Mouse (Mus musculus) forebrain, embryonic 15.5 days (tissue): ENCODE measurements at regions not wholly inside any gene's neighbourhood (a gene's known extent, or its start where the extent isn't known, plus 50 kb on each side); places are given as distances from the start of the nearest gene placed in this dataset.

Experiments used
- ATAC-seq: fragments of 200-750 bp; cut with Nextera tagmentation; replicated peaks from 2 replicates; pipeline ENCODE4 v1.8.0; 2017; ENCODE audit warnings: mild to moderate bottlenecking, moderate TSS enrichment, moderate library complexity
- H3K27ac ChIP-seq: fragments of 300-500 bp; sonication (generic); replicated peaks from 2 replicates; pipeline ENCODE4 v1.5.1; 2015; ENCODE audit warnings: mild to moderate bottlenecking, inconsistent platforms
- H3K27me3 ChIP-seq: fragments of 300-500 bp; sonication (generic); 2 replicates; pipeline ENCODE4 v1.6.1; 2015; ENCODE audit warnings: inconsistent platforms
- H3K36me3 ChIP-seq: fragments of 300-500 bp; sonication (generic); 2 replicates; pipeline ENCODE4 v1.6.1; 2015; ENCODE audit warnings: mild to moderate bottlenecking, inconsistent platforms
- H3K4me1 ChIP-seq: fragments of 300-500 bp; sonication (generic); 2 replicates; pipeline ENCODE4 v1.6.1; 2015; ENCODE audit warnings: inconsistent platforms
- H3K4me2 ChIP-seq: fragments of 300-500 bp; sonication (generic); replicated peaks from 2 replicates; pipeline ENCODE4 v1.6.1; 2015; ENCODE audit warnings: mild to moderate bottlenecking, inconsistent platforms
- H3K4me3 ChIP-seq: fragments of 300-500 bp; sonication (generic); 2 replicates; pipeline ENCODE4 v1.5.1; 2015; ENCODE audit warnings: mild to moderate bottlenecking, inconsistent platforms
- H3K9ac ChIP-seq: fragments of 300-500 bp; sonication (generic); replicated peaks from 2 replicates; pipeline ENCODE4 v1.6.1; 2015; ENCODE audit warnings: mild to moderate bottlenecking, inconsistent platforms
- H3K9me3 ChIP-seq: fragments of 300-500 bp; sonication (generic); 2 replicates; pipeline ENCODE4 v1.6.1; 2016; ENCODE audit warnings: inconsistent platforms
- WGBS: fragments of 180-500 bp; shearing (Covaris S2); methylation state at CpG from one replicate; pipeline ENCODE4 v1.1.7; 2015; ENCODE audit warnings: mixed read lengths; 5-methylcytosine and 5-hydroxymethylcytosine counted together

- no peaks in the 10 kb centered on the region for H3K27me3 ChIP-seq
- H3K4me2 ChIP-seq: no peak overlapping the region
- 0 out of 2 replicates have a peak, but pooled peaks cover 2% of the 10 kb centered on the region for H3K4me1 ChIP-seq
- 94% methylated on average over 2 of the region's 2 CpGs for WGBS
- H3K9ac ChIP-seq: no peak overlapping the region
- no peak for ATAC-seq
- no peak overlapping the region for H3K27ac ChIP-seq
- H3K36me3 ChIP-seq: no peaks in the 10 kb centered on the region
- H3K4me3 ChIP-seq: no peak overlapping the region
- no peaks in the 10 kb centered on the region for H3K9me3 ChIP-seq
Measured at GRCm38 (mm10) chr1:169224431-169224830, 306.8 kb downstream of the Nuf2 start.

DNA sequence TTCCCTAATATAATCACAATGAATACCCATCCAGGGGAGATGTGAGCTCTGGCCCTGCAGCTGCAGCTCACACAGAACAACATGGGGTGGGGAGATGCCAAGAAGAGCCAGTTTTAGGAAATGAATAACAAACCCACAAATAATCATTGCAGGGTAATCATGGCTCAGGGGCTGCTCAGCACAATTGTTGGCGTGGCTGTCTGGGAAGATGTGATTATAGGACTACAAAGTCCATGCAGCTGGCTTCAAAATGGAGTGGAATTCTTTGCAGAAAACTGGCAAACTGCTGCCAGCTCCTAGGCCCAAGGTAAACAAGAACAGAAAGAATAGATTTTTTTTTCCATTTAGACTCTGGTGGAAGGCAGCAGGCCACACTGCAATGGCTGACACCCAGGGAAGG, 343.6 kb downstream of the Nuf2 start:
- peak; percentile 89 for ATAC-seq
- Histone ChIP-seq H3K4me1 (peaks cover 8% of the 10 kb centered on the region; the same call in 1 of the 2 replicates), H3K27me3 (no peaks in the 10 kb centered on the region), H3K9me3 (no peaks in the 10 kb centered on the region), H3K9ac (no peak overlapping the region), H3K4me3 (no peak overlapping the region), H3K4me2 (no peak overlapping the region), H3K27ac (peak overlapping the region; percentile 46; the same call in 1 of the 2 replicates), H3K36me3 (no peaks in the 10 kb centered on the region)
- 17% methylated on average over 1 of the region's 1 CpGs for WGBS

GRCm38 (mm10) chr1:169170405-169170804, 360.9 kb downstream of the Nuf2 start:
- Histone ChIP-seq H3K36me3 (no peaks in the 10 kb centered on the region), H3K4me2 (no peak overlapping the region), H3K9me3 (no peaks in the 10 kb centered on the region), H3K27ac (no peak overlapping the region), H3K4me3 (no peak overlapping the region), H3K27me3 (no peaks in the 10 kb centered on the region), H3K4me1 (no peaks in the 10 kb centered on the region), H3K9ac (no peak overlapping the region)
- WGBS: 88% methylated on average over 2 of the region's 2 CpGs
- ATAC-seq: no peak

DNA sequence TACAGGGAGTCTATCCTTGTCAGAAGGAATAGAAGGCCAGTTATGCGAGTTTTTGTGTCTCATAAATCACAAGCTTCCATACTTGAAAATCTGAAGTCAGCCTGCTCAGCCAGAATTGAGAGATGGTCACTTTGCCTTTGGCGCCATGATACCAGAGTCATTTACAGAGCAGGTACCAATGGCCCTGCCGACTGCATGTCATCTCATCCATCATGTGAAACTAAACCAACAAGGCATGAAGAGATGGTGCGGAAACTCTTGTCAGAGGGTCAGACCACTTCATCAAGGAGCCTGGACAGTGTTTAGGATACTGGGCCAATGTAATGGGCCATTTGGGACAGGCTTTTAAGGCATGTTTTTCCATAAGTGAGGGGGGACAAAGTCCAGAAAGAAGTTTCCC, 363.2 kb downstream of the Nuf2 start:
- no peak overlapping the region for H3K4me2 ChIP-seq
- no peaks in the 10 kb centered on the region for H3K27me3 ChIP-seq
- H3K9ac ChIP-seq: no peak overlapping the region
- no peak for ATAC-seq
- 95% methylated on average over 4 of the region's 4 CpGs for WGBS
- no peaks in the 10 kb centered on the region for H3K9me3 ChIP-seq
- H3K4me1 ChIP-seq: no peaks in the 10 kb centered on the region
- H3K4me3 ChIP-seq: no peak overlapping the region
- H3K27ac ChIP-seq: no peak overlapping the region
- no peaks in the 10 kb centered on the region for H3K36me3 ChIP-seq

DNA sequence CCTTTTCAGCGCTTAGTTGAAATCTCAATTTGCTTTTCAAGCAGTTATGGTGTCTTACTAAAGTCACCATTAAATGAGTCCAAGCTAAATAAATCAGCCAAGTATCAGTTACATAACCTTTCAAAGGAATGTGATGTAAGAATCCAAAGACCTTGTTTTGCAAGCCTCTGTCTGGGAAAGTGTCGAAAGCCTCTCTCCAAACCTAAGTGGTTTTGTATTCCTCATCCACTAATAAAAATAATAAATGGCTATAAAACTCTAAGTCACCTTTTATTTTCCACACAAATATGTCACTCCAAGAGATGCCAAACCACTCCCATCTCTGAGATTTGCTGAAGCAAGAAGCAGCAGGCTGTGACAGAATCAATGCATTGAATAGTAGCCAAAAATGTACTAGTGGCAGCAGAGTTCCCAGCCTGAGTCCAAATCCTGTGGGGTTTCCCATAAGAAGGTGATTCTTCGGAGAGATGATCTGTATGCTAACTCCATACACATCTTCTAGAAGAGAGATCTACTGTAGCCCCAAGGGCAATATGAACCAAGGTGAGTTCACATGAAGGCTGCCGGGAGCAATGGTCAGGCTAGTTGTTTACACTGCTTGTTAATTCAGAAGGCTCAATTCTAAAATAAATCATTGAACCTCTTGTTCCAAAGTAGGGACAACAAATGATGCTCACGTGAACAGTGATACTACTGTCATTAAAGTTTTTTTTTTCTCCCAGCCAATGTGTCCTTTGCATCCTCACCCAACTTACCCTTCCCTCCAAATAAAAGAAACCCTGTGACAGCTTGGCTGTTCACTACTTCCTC, 365.0 kb downstream of the Nuf2 start:
- no peak for ATAC-seq
- Histone ChIP-seq H3K27ac (no peak overlapping the region), H3K9me3 (no peaks in the 10 kb centered on the region), H3K4me1 (no peaks in the 10 kb centered on the region), H3K9ac (no peak overlapping the region), H3K27me3 (no peaks in the 10 kb centered on the region), H3K36me3 (no peaks in the 10 kb centered on the region), H3K4me2 (no peak overlapping the region), H3K4me3 (no peak overlapping the region)
- 89% methylated on average over 5 of the region's 5 CpGs for WGBS

DNA sequence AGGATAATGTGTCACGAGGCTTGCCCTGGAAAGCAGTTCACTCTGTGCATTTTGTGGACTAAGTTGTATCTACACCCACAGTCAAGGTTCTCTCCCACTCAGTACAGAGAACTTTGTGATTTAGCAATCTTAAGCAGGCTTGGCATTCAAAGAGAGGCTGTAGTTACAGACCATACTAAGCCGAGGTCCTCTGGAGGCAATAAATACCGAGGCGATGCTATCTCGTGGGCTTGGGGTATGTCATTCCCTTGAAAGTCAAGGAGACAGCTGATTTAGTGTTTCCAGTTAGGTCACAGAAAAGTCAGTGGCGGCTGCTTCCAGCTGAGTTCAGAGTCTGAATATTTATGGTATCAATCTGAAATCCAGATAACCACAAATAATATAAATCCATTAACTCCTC, 370.4 kb downstream of the Nuf2 start:
- no peak overlapping the region for H3K27ac ChIP-seq
- WGBS: 92% methylated on average over 6 of the region's 6 CpGs
- no peak for ATAC-seq
- no peak overlapping the region for H3K9ac ChIP-seq
- no peaks in the 10 kb centered on the region for H3K27me3 ChIP-seq
- H3K4me1 ChIP-seq: no peaks in the 10 kb centered on the region
- H3K4me3 ChIP-seq: no peak overlapping the region
- no peak overlapping the region for H3K4me2 ChIP-seq
- H3K9me3 ChIP-seq: no peaks in the 10 kb centered on the region
- no peaks in the 10 kb centered on the region for H3K36me3 ChIP-seq

GRCm38 (mm10) chr1:169160220-169160619, 371.0 kb downstream of the Nuf2 start:
- H3K4me3 ChIP-seq: no peak overlapping the region
- H3K9me3 ChIP-seq: no peaks in the 10 kb centered on the region
- no peak overlapping the region for H3K4me2 ChIP-seq
- no peak overlapping the region for H3K27ac ChIP-seq
- no peak for ATAC-seq
- no peaks in the 10 kb centered on the region for H3K36me3 ChIP-seq
- no peak overlapping the region for H3K9ac ChIP-seq
- H3K27me3 ChIP-seq: no peaks in the 10 kb centered on the region
- 91% methylated on average over 1 of the region's 1 CpGs for WGBS
- H3K4me1 ChIP-seq: no peaks in the 10 kb centered on the region

- Histone ChIP-seq H3K9me3 (no peaks in the 10 kb centered on the region), H3K4me1 (no peaks in the 10 kb centered on the region), H3K27ac (no peak overlapping the region), H3K27me3 (no peaks in the 10 kb centered on the region), H3K4me3 (no peak overlapping the region), H3K36me3 (no peaks in the 10 kb centered on the region), H3K4me2 (no peak overlapping the region), H3K9ac (no peak overlapping the region)
- ATAC-seq: no peak
Measured at GRCm38 (mm10) chr1:169159786-169160185, 371.5 kb downstream of the Nuf2 start.

DNA sequence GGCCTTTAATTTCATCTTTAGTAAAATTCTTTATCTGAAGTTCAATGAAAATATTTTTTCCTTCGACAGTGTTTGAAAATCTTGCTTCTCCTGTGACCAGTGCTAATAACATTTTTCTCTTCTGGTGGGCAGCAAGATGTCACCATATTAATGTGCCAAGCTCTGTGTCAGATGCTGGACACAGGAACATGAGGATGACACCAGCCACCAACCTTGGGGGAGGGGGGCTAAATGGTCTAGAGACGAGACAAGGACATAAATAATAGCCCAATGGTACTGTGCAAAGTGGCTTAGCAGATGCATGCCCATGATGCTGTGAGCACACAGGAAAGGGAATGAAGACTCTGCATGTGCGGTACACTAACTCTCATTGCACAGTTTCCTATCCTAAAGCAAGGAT, 373.8 kb downstream of the Nuf2 start:
- Histone ChIP-seq H3K9me3 (no peaks in the 10 kb centered on the region), H3K27ac (no peak overlapping the region), H3K4me3 (no peak overlapping the region), H3K9ac (no peak overlapping the region), H3K27me3 (no peaks in the 10 kb centered on the region), H3K4me1 (no peaks in the 10 kb centered on the region), H3K36me3 (no peaks in the 10 kb centered on the region), H3K4me2 (no peak overlapping the region)
- WGBS: 88% methylated on average over 3 of the region's 3 CpGs
- no peak for ATAC-seq

DNA sequence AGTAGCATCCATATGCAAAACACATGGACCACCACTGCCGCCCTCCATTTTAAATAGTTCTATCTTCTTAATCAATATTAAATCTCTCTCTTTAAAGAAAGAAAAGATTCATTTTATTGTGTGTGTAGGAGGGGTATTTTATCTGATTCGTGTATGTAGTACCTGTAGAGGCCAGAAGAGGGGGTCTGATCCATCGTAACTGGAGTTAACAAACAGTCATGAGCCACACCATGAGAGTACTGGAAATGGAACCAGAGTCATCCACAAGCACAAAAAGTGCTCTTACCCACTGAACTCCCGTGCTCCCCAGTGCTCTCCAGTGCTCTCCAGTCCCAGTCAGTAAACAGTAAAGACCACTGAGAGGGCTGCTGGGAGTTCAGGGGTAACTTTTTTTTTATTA, 374.4 kb downstream of the Nuf2 start:
- Histone ChIP-seq H3K27ac (peak overlapping the region; percentile 63; the same call in 1 of the 2 replicates), H3K4me2 (no peak overlapping the region), H3K27me3 (no peaks in the 10 kb centered on the region), H3K9ac (no peak overlapping the region), H3K36me3 (no peaks in the 10 kb centered on the region), H3K9me3 (no peaks in the 10 kb centered on the region), H3K4me1 (no peaks in the 10 kb centered on the region), H3K4me3 (no peak overlapping the region)
- ATAC-seq: no peak
- WGBS: 88% methylated on average over 4 of the region's 4 CpGs

DNA sequence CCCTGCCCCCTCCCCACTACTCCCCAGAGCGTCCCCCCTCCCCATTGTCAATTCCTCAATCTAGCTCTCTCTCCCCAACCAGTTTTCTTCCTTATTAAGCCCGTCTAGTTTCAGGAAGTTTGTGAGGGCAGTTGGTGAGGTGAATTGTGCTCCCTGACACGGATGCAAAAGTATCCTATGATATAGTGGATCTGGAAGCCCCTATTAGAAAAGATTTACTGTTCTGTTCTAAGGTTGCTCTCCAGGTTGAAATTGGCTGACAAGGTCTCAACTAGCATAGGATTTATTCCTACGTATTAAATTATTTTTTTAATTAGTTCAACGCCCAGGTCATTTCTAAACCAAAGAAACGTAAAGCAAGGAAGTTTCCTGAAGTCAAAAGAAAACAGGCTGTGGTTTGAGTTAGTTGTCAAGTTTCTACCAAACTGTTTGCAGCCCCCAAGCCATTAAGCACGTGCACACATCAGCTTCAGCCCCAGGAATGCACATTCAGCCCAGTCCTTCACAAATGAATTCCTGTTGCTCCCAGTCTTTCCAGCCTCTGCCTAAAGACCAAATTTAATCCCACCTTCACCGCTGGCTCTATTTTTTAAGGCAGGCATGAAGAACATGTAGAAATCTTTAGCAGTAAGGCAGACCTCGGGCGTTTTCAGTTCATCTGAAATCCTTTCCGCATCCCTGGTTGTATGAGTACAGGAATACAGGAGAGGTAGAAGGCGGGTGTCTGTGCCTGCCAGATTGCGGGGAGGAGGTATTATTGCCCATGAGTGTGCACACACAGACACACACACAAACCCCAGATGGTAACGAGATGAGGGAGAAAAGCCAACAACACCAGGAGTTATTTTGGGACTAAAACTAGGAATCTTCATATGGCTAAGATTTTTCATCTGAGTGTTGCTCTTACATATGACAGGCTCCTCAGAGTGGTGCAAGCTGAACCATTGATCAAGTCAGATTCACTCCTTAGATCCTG, 375.5 kb downstream of the Nuf2 start:
- Histone ChIP-seq H3K9me3 (no peaks in the 10 kb centered on the region), H3K36me3 (no peaks in the 10 kb centered on the region), H3K4me3 (no peak overlapping the region), H3K27ac (peak overlapping the region; percentile 63), H3K27me3 (no peaks in the 10 kb centered on the region), H3K9ac (no peak overlapping the region), H3K4me2 (no peak overlapping the region), H3K4me1 (no peaks in the 10 kb centered on the region)
- ATAC-seq: peak; percentile 82
- WGBS: 68% methylated on average over 14 of the region's 14 CpGs

GRCm38 (mm10) chr1:169142216-169142615, 389.0 kb downstream of the Nuf2 start:
- WGBS: 71% methylated on average over 3 of the region's 3 CpGs
- ATAC-seq: no peak
- Histone ChIP-seq H3K4me2 (no peak overlapping the region), H3K4me1 (0 out of 2 replicates have a peak, but pooled peaks cover 7% of the 10 kb centered on the region), H3K9ac (no peak overlapping the region), H3K4me3 (no peak overlapping the region), H3K36me3 (no peaks in the 10 kb centered on the region), H3K9me3 (peaks cover 3% of the 10 kb centered on the region; the same call in 1 of the 2 replicates), H3K27me3 (no peaks in the 10 kb centered on the region), H3K27ac (no peak overlapping the region)
